Mouse (Mus musculus): Measurements from ENCODE around the gene Zfp629. TPM values are rescaled to one million over a fixed set of nuclear protein-coding genes. Genes with fewer than 3 reads are reported as not detected.

The Zfp629 gene
- polyA plus RNA-seq (2014; fragmentation: Nextera tagmentation; extraction: Ambion mirVana), result 34.5 and 37.9 TPM in 2 replicates

- Histone ChIP-seq H3K27me3 (ENCODE audit: control insufficient read depth, insufficient read depth, low read length) (no peaks in the 10 kb centered on the region), H3K27ac (ENCODE audit: low read depth, low read length) (peak within 1 kb of the TSS; percentile 71), H3K4me2 (ENCODE audit: low read depth) (peak within 1 kb of the TSS; percentile 71), H3K9me3 (ENCODE audit: control insufficient read depth, low read length) (no peaks in the 10 kb centered on the region), H3K9ac (ENCODE audit: low read length) (peak within 1 kb of the TSS; percentile 88), H3K36me3 (ENCODE audit: control insufficient read depth, insufficient read depth, low read length) (peaks cover 23% of the 10 kb centered on the region), H3K4me3 (ENCODE audit: low read depth, low read length) (peak within 1 kb of the TSS; percentile 85), H3K4me1 (ENCODE audit: control insufficient read depth, insufficient read depth, low read length) (peaks cover 2% of the 10 kb centered on the region; the same call in 1 of the 2 replicates)
- DNase-seq (ENCODE audit: low spot score) (peak; percentile 87), ATAC-seq (ENCODE audit: insufficient read depth, low FRiP score, low TSS enrichment) (peak; percentile 94)
- under 1% methylated on average over 33 of the region's 50 CpGs for WGBS
These were observed at the start of gene Zfp629 for GRCm38 (mm10) chr7:127614891-127615843. Gene Zfp629, minus strand, starts transcription at chr7:127615797.

GRCm38 (mm10) chr7:127662926-127663325 is 47.3 kb upstream of the Zfp629 start:
- H3K27ac ChIP-seq (ENCODE audit: low read depth, low read length), result no peak overlapping the region
- H3K9me3 ChIP-seq (ENCODE audit: control insufficient read depth, low read length), result no peaks in the 10 kb centered on the region
- no peak overlapping the region for H3K9ac ChIP-seq (ENCODE audit: low read length)
- no peak overlapping the region for H3K4me2 ChIP-seq (ENCODE audit: low read depth)
- H3K4me1 ChIP-seq (ENCODE audit: control insufficient read depth, insufficient read depth, low read length), result no peaks in the 10 kb centered on the region
- peaks cover 2% of the 10 kb centered on the region; the same call in 1 of the 2 replicates for H3K36me3 ChIP-seq (ENCODE audit: control insufficient read depth, insufficient read depth, low read length)
- no peak overlapping the region for H3K4me3 ChIP-seq (ENCODE audit: low read depth, low read length)
- ATAC-seq (ENCODE audit: insufficient read depth, low FRiP score, low TSS enrichment) (no peak), DNase-seq (ENCODE audit: low spot score) (no peak)
- no peaks in the 10 kb centered on the region for H3K27me3 ChIP-seq (ENCODE audit: control insufficient read depth, insufficient read depth, low read length)
- WGBS, result 94% methylated on average over 6 of the region's 6 CpGs

GRCm38 (mm10) chr7:127661833-127662232 is 46.2 kb upstream of the Zfp629 start:
- no peak for ATAC-seq (ENCODE audit: insufficient read depth, low FRiP score, low TSS enrichment)
- H3K4me1 ChIP-seq (ENCODE audit: control insufficient read depth, insufficient read depth, low read length), result no peaks in the 10 kb centered on the region

GRCm38 (mm10) chr7:127660882-127661281 is 45.3 kb upstream of the Zfp629 start:
- ATAC-seq (ENCODE audit: insufficient read depth, low FRiP score, low TSS enrichment) (no peak), DNase-seq (ENCODE audit: low spot score) (no peak)
- H3K9me3 ChIP-seq (ENCODE audit: control insufficient read depth, low read length), result no peaks in the 10 kb centered on the region
- peaks cover 2% of the 10 kb centered on the region; the same call in 1 of the 2 replicates for H3K36me3 ChIP-seq (ENCODE audit: control insufficient read depth, insufficient read depth, low read length)
- H3K9ac ChIP-seq (ENCODE audit: low read length), result no peak overlapping the region
- H3K27ac ChIP-seq (ENCODE audit: low read depth, low read length), result no peak overlapping the region
- H3K4me3 ChIP-seq (ENCODE audit: low read depth, low read length), result no peak overlapping the region
- no peaks in the 10 kb centered on the region for H3K4me1 ChIP-seq (ENCODE audit: control insufficient read depth, insufficient read depth, low read length)
- no peak overlapping the region for H3K4me2 ChIP-seq (ENCODE audit: low read depth)
- 94% methylated on average over 3 of the region's 3 CpGs for WGBS
- no peaks in the 10 kb centered on the region for H3K27me3 ChIP-seq (ENCODE audit: control insufficient read depth, insufficient read depth, low read length)

More at GRCm38 (mm10) chr7:127661833-127662232, 46.2 kb upstream of the Zfp629 start:
- no peak for DNase-seq (ENCODE audit: low spot score)
- Histone ChIP-seq H3K9me3 (ENCODE audit: control insufficient read depth, low read length) (no peaks in the 10 kb centered on the region), H3K27me3 (ENCODE audit: control insufficient read depth, insufficient read depth, low read length) (no peaks in the 10 kb centered on the region), H3K27ac (ENCODE audit: low read depth, low read length) (no peak overlapping the region), H3K9ac (ENCODE audit: low read length) (no peak overlapping the region), H3K36me3 (ENCODE audit: control insufficient read depth, insufficient read depth, low read length) (peaks cover 2% of the 10 kb centered on the region; the same call in 1 of the 2 replicates), H3K4me3 (ENCODE audit: low read depth, low read length) (no peak overlapping the region), H3K4me2 (ENCODE audit: low read depth) (no peak overlapping the region)
- WGBS, result 74% methylated on average over 6 of the region's 6 CpGs

- Histone ChIP-seq H3K9me3 (ENCODE audit: control insufficient read depth, low read length) (no peaks in the 10 kb centered on the region), H3K36me3 (ENCODE audit: control insufficient read depth, insufficient read depth, low read length) (no peaks in the 10 kb centered on the region), H3K27me3 (ENCODE audit: control insufficient read depth, insufficient read depth, low read length) (no peaks in the 10 kb centered on the region), H3K4me2 (ENCODE audit: low read depth) (no peak overlapping the region), H3K4me3 (ENCODE audit: low read depth, low read length) (no peak overlapping the region), H3K9ac (ENCODE audit: low read length) (no peak overlapping the region), H3K27ac (ENCODE audit: low read depth, low read length) (no peak overlapping the region), H3K4me1 (ENCODE audit: control insufficient read depth, insufficient read depth, low read length) (no peaks in the 10 kb centered on the region)
- peak; percentile 80 for DNase-seq (ENCODE audit: low spot score)
- ATAC-seq (ENCODE audit: insufficient read depth, low FRiP score, low TSS enrichment), result no peak
- WGBS, result 37% methylated on average over 4 of the region's 4 CpGs
These were observed 41.3 kb upstream of the Zfp629 start for GRCm38 (mm10) chr7:127656946-127657345.

- H3K4me2 ChIP-seq (ENCODE audit: low read depth), result no peak overlapping the region
- H3K4me1 ChIP-seq (ENCODE audit: control insufficient read depth, insufficient read depth, low read length), result no peaks in the 10 kb centered on the region
- no peak overlapping the region for H3K4me3 ChIP-seq (ENCODE audit: low read depth, low read length)
- WGBS, result 80% methylated on average over 10 of the region's 10 CpGs
- H3K36me3 ChIP-seq (ENCODE audit: control insufficient read depth, insufficient read depth, low read length), result no peaks in the 10 kb centered on the region
- ATAC-seq (ENCODE audit: insufficient read depth, low FRiP score, low TSS enrichment), result no peak
- H3K9me3 ChIP-seq (ENCODE audit: control insufficient read depth, low read length), result no peaks in the 10 kb centered on the region
- H3K27me3 ChIP-seq (ENCODE audit: control insufficient read depth, insufficient read depth, low read length), result no peaks in the 10 kb centered on the region
- no peak overlapping the region for H3K9ac ChIP-seq (ENCODE audit: low read length)
- no peak for DNase-seq (ENCODE audit: low spot score)
- H3K27ac ChIP-seq (ENCODE audit: low read depth, low read length), result no peak overlapping the region
These were observed 38.7 kb upstream of the Zfp629 start for GRCm38 (mm10) chr7:127654318-127654717.

GRCm38 (mm10) chr7:127652050-127652449 is 36.5 kb upstream of the Zfp629 start:
- peak overlapping the region; percentile 16; the same call in 1 of the 2 replicates for H3K4me2 ChIP-seq (ENCODE audit: low read depth)
- H3K9me3 ChIP-seq (ENCODE audit: control insufficient read depth, low read length), result no peaks in the 10 kb centered on the region
- peak overlapping the region; percentile 18; the same call in 1 of the 2 replicates for H3K9ac ChIP-seq (ENCODE audit: low read length)
- DNase-seq (ENCODE audit: low spot score) (peak; percentile 20), ATAC-seq (ENCODE audit: insufficient read depth, low FRiP score, low TSS enrichment) (no peak)
- H3K27ac ChIP-seq (ENCODE audit: low read depth, low read length), result no peak overlapping the region
- no peaks in the 10 kb centered on the region for H3K4me1 ChIP-seq (ENCODE audit: control insufficient read depth, insufficient read depth, low read length)
- no peaks in the 10 kb centered on the region for H3K36me3 ChIP-seq (ENCODE audit: control insufficient read depth, insufficient read depth, low read length)
- WGBS, result 10% methylated on average over 18 of the region's 18 CpGs
- no peak overlapping the region for H3K4me3 ChIP-seq (ENCODE audit: low read depth, low read length)
- no peaks in the 10 kb centered on the region for H3K27me3 ChIP-seq (ENCODE audit: control insufficient read depth, insufficient read depth, low read length)

GRCm38 (mm10) chr7:127651624-127652023 is 36.0 kb upstream of the Zfp629 start:
- 74% methylated on average over 2 of the region's 3 CpGs for WGBS
- Histone ChIP-seq H3K9ac (ENCODE audit: low read length) (0 out of 2 replicates have a peak overlapping the region, but pooled peaks have one; percentile 18), H3K4me1 (ENCODE audit: control insufficient read depth, insufficient read depth, low read length) (no peaks in the 10 kb centered on the region), H3K4me3 (ENCODE audit: low read depth, low read length) (no peak overlapping the region), H3K27me3 (ENCODE audit: control insufficient read depth, insufficient read depth, low read length) (no peaks in the 10 kb centered on the region), H3K36me3 (ENCODE audit: control insufficient read depth, insufficient read depth, low read length) (no peaks in the 10 kb centered on the region), H3K9me3 (ENCODE audit: control insufficient read depth, low read length) (no peaks in the 10 kb centered on the region), H3K4me2 (ENCODE audit: low read depth) (peak overlapping the region; percentile 16; the same call in 1 of the 2 replicates), H3K27ac (ENCODE audit: low read depth, low read length) (no peak overlapping the region)
- DNase-seq (ENCODE audit: low spot score) (no peak), ATAC-seq (ENCODE audit: insufficient read depth, low FRiP score, low TSS enrichment) (no peak)
